Mouse (Mus musculus): ENCODE results near the gene Mfsd10. TPM values are rescaled to one million over a fixed set of nuclear protein-coding genes. Genes with fewer than 3 reads are reported as not detected.
A peak's percentile ranks its signal among the peaks of the same experiment; 100 is the strongest.

Gene Mfsd10
- total and polyA plus RNA-seq, 2 experiments from 2014 or later, result 29.9 to 45.7 TPM

- ATAC-seq (ENCODE audit: insufficient read depth, low read depth) (no peak), DNase-seq (ENCODE audit: low spot score) (no peak)
- 48% methylated on average over 4 of the region's 4 CpGs for WGBS
- Histone ChIP-seq H3K4me1 (ENCODE audit: control insufficient read depth, insufficient read depth) (no peaks in the 10 kb centered on the region), H3K36me3 (replicated peaks; ENCODE audit: control insufficient read depth, insufficient read depth, low read length) (peaks cover 89% of the 10 kb centered on the region), H3K4me2 (ENCODE audit: low read depth, low read length) (no peak overlapping the region), H3K9ac (replicated peaks; ENCODE audit: low read depth, low read length) (no peak overlapping the region), H3K27me3 (ENCODE audit: control insufficient read depth, insufficient read depth, low read length) (no peaks in the 10 kb centered on the region), H3K9me3 (replicated peaks; ENCODE audit: control insufficient read depth, low read length) (no peaks in the 10 kb centered on the region), H3K4me3 (ENCODE audit: low read depth, low read length) (no peak overlapping the region), H3K27ac (ENCODE audit: low read depth) (no peak overlapping the region)
- TF ChIP-seq EP300 (IDR thresholded peaks at IDR 0.05; ENCODE audit: low read depth) (no peak), CTCF (IDR thresholded peaks at IDR 0.05; ENCODE audit: low read depth) (peak; percentile 67)
Measured at GRCm38 (mm10) chr5:34647581-34647980, 10.6 kb upstream of the Mfsd10 start.

GRCm38 (mm10) chr5:34642932-34643331, 5.9 kb upstream of the Mfsd10 start:
- TF ChIP-seq CTCF (IDR thresholded peaks at IDR 0.05; ENCODE audit: low read depth) (peak; percentile 74), EP300 (IDR thresholded peaks at IDR 0.05; ENCODE audit: low read depth) (no peak)
- Histone ChIP-seq H3K36me3 (replicated peaks; ENCODE audit: control insufficient read depth, insufficient read depth, low read length) (peaks cover 76% of the 10 kb centered on the region), H3K27ac (ENCODE audit: low read depth) (no peak overlapping the region), H3K27me3 (ENCODE audit: control insufficient read depth, insufficient read depth, low read length) (no peaks in the 10 kb centered on the region), H3K4me1 (ENCODE audit: control insufficient read depth, insufficient read depth) (no peaks in the 10 kb centered on the region), H3K4me2 (ENCODE audit: low read depth, low read length) (no peak overlapping the region), H3K9ac (replicated peaks; ENCODE audit: low read depth, low read length) (no peak overlapping the region), H3K4me3 (ENCODE audit: low read depth, low read length) (no peak overlapping the region), H3K9me3 (replicated peaks; ENCODE audit: control insufficient read depth, low read length) (no peaks in the 10 kb centered on the region)
- 64% methylated on average over 5 of the region's 5 CpGs for WGBS
- ATAC-seq (ENCODE audit: insufficient read depth, low read depth) (peak; percentile 84; the same call in 1 of the 2 replicates), DNase-seq (ENCODE audit: low spot score) (peak; percentile 71)

- WGBS, result 81% methylated on average over 3 of the region's 3 CpGs
- no peaks in the 10 kb centered on the region for H3K9me3 ChIP-seq (replicated peaks; ENCODE audit: control insufficient read depth, low read length)
- no peak overlapping the region for H3K4me3 ChIP-seq (ENCODE audit: low read depth, low read length)
- no peak for TF ChIP-seq CTCF (IDR thresholded peaks at IDR 0.05; ENCODE audit: low read depth)
- no peak for TF ChIP-seq EP300 (IDR thresholded peaks at IDR 0.05; ENCODE audit: low read depth)
- H3K36me3 ChIP-seq (replicated peaks; ENCODE audit: control insufficient read depth, insufficient read depth, low read length), result peaks cover 67% of the 10 kb centered on the region
- no peaks in the 10 kb centered on the region for H3K27me3 ChIP-seq (ENCODE audit: control insufficient read depth, insufficient read depth, low read length)
- H3K27ac ChIP-seq (ENCODE audit: low read depth), result no peak overlapping the region
- H3K4me1 ChIP-seq (ENCODE audit: control insufficient read depth, insufficient read depth), result no peaks in the 10 kb centered on the region
- no peak overlapping the region for H3K9ac ChIP-seq (replicated peaks; ENCODE audit: low read depth, low read length)
- ATAC-seq (ENCODE audit: insufficient read depth, low read depth) (no peak), DNase-seq (ENCODE audit: low spot score) (no peak)
- no peak overlapping the region for H3K4me2 ChIP-seq (ENCODE audit: low read depth, low read length)
Measured at GRCm38 (mm10) chr5:34641991-34642390, 5.0 kb upstream of the Mfsd10 start.

- no peak for TF ChIP-seq EP300 (IDR thresholded peaks at IDR 0.05; ENCODE audit: low read depth)
- TF ChIP-seq CTCF (IDR thresholded peaks at IDR 0.05; ENCODE audit: low read depth), result no peak
- Histone ChIP-seq H3K4me1 (ENCODE audit: control insufficient read depth, insufficient read depth) (no peaks in the 10 kb centered on the region), H3K9me3 (replicated peaks; ENCODE audit: control insufficient read depth, low read length) (no peaks in the 10 kb centered on the region), H3K36me3 (replicated peaks; ENCODE audit: control insufficient read depth, insufficient read depth, low read length) (peaks cover 51% of the 10 kb centered on the region), H3K4me2 (ENCODE audit: low read depth, low read length) (peak overlapping the region; percentile 92), H3K27ac (ENCODE audit: low read depth) (0 out of 2 replicates have a peak overlapping the region, but pooled peaks have one; percentile 73), H3K4me3 (ENCODE audit: low read depth, low read length) (no peak overlapping the region), H3K9ac (replicated peaks; ENCODE audit: low read depth, low read length) (peak overlapping the region; percentile 66; the same call in 1 of the 2 replicates), H3K27me3 (ENCODE audit: control insufficient read depth, insufficient read depth, low read length) (no peaks in the 10 kb centered on the region)
- 70% methylated on average over 7 of the region's 7 CpGs for WGBS
- ATAC-seq (ENCODE audit: insufficient read depth, low read depth), result no peak
- no peak for DNase-seq (ENCODE audit: low spot score)
Measured at GRCm38 (mm10) chr5:34637591-34638156, 662 bp upstream of the Mfsd10 start.

GRCm38 (mm10) chr5:34635665-34636192, 1.3 kb downstream of the Mfsd10 start:
- TF ChIP-seq EP300 (IDR thresholded peaks at IDR 0.05; ENCODE audit: low read depth), result no peak
- no peak for TF ChIP-seq CTCF (IDR thresholded peaks at IDR 0.05; ENCODE audit: low read depth)
- H3K27me3 ChIP-seq (ENCODE audit: control insufficient read depth, insufficient read depth, low read length), result no peaks in the 10 kb centered on the region
- H3K27ac ChIP-seq (ENCODE audit: low read depth), result peak overlapping the region; percentile 73; the same call in 1 of the 2 replicates
- no peaks in the 10 kb centered on the region for H3K4me1 ChIP-seq (ENCODE audit: control insufficient read depth, insufficient read depth)
- ATAC-seq (ENCODE audit: insufficient read depth, low read depth) (no peak), DNase-seq (ENCODE audit: low spot score) (no peak)
- H3K4me2 ChIP-seq (ENCODE audit: low read depth, low read length), result peak overlapping the region; percentile 92
- WGBS, result 47% methylated on average over 10 of the region's 10 CpGs
- peak overlapping the region; percentile 71 for H3K4me3 ChIP-seq (ENCODE audit: low read depth, low read length)
- H3K36me3 ChIP-seq (replicated peaks; ENCODE audit: control insufficient read depth, insufficient read depth, low read length), result peaks cover 57% of the 10 kb centered on the region
- H3K9me3 ChIP-seq (replicated peaks; ENCODE audit: control insufficient read depth, low read length), result no peaks in the 10 kb centered on the region
- peak overlapping the region; percentile 66; the same call in 1 of the 2 replicates for H3K9ac ChIP-seq (replicated peaks; ENCODE audit: low read depth, low read length)

Measured in heart, postnatal 0 days (tissue).